ENCODE assay signal across 20 mouse cellular contexts in genomic region chr6:112479861-112480260, GRCm38 (mm10). TPM values are rescaled to one million over a fixed set of nuclear protein-coding genes. Genes with fewer than 3 reads are reported as not detected.
A peak's percentile ranks its signal among the peaks of the same experiment; 100 is the strongest.
DNase-seq lines count a peak whose midpoint lies in the region; ATAC-seq and TF ChIP-seq lines count a peak whose summit lies in the region.
"Had no signal": no experiment of that assay in that cellular context is flagged by ENCODE, and none has a peak within 500 bp of the region (broad histone marks: within the 10 kb centered on the region; RNA-seq: fewer than 3 reads in every experiment).

No protein-coding gene starts in this region.

- H3K27ac ChIP-seq in liver, embryonic 11.5 days (ENCODE audit: low read depth, low read length) = no peak overlapping the region
- H3K27ac ChIP-seq in liver, embryonic 12.5 days = no peak overlapping the region
- H3K27ac ChIP-seq in thymus, adult 2 months (ENCODE audit: control insufficient read depth, insufficient read depth, low read length) = no peak overlapping the region
- H3K27ac ChIP-seq in limb, embryonic 10.5 days = no peak overlapping the region
- H3K27ac ChIP-seq: embryonic facial prominence, embryonic 15.5 days; forebrain, embryonic 10.5 days; hindbrain, embryonic 13.5 days; layer of hippocampus, adult 2 months; left cerebral cortex, adult 2 months had no signal

- DNase-seq in liver, embryonic 11.5 days (ENCODE audit: low spot score) = no peak
- DNase-seq in thymus, postnatal 4 days = peak; percentile 42
- DNase-seq in thymus, adult 2 months = no peak
- no peak for DNase-seq in limb, embryonic 10.5 days (ENCODE audit: low spot score)
- DNase-seq in urinary bladder, postnatal 25 days (ENCODE audit: low spot score) = no peak
- DNase-seq in adrenal gland, postnatal 14 days = no peak
- DNase-seq: adrenal gland, adult 2 months; cerebellum, adult 2 months; gastrocnemius, postnatal 25 days; kidney, postnatal 10 days; liver; lung, adult 2 months had no signal

- H3K4me3 ChIP-seq in liver, embryonic 11.5 days (ENCODE audit: low read depth, low read length) = no peak overlapping the region
- H3K4me3 ChIP-seq in liver, embryonic 12.5 days = no peak overlapping the region
- H3K4me3 ChIP-seq in thymus, adult 2 months (ENCODE audit: control insufficient read depth, insufficient read depth, low read length) = no peak overlapping the region
- peak overlapping the region; percentile 25; the same call in 1 of the 2 replicates for H3K4me3 ChIP-seq in limb, embryonic 10.5 days
- H3K4me3 ChIP-seq: embryonic facial prominence, embryonic 15.5 days; forebrain, embryonic 10.5 days; hindbrain, embryonic 13.5 days; layer of hippocampus, adult 2 months; left cerebral cortex, adult 2 months had no signal

- peaks cover 3% of the 10 kb centered on the region; the same call in 1 of the 2 replicates for H3K27me3 ChIP-seq in liver, embryonic 11.5 days (replicated peaks; ENCODE audit: control insufficient read depth, insufficient read depth, low read length)
- peaks cover 13% of the 10 kb centered on the region; the same call in 1 of the 2 replicates for H3K27me3 ChIP-seq in liver, embryonic 12.5 days (replicated peaks)
- no peaks in the 10 kb centered on the region for H3K27me3 ChIP-seq in thymus, adult 2 months (ENCODE audit: control insufficient read depth, insufficient read depth, low read length)
- peaks cover 17% of the 10 kb centered on the region for H3K27me3 ChIP-seq in limb, embryonic 10.5 days (ENCODE audit: low read depth, poor library complexity, severe bottlenecking)
- H3K27me3 ChIP-seq: embryonic facial prominence, embryonic 15.5 days had no signal

- WGBS in liver, embryonic 11.5 days = 45% methylated on average over 13 of the region's 13 CpGs
- 42% methylated on average over 13 of the region's 13 CpGs for WGBS in liver, embryonic 12.5 days (ENCODE audit: insufficient replicate concordance)
- WGBS in thymus, adult 2 months = 56% methylated on average over 13 of the region's 13 CpGs
- WGBS in limb, embryonic 10.5 days = 46% methylated on average over 13 of the region's 13 CpGs

- peak; percentile 53; the same call in 1 of the 2 replicates for ATAC-seq in liver, embryonic 11.5 days (replicated peaks; ENCODE audit: low FRiP score)
- no peak for ATAC-seq in liver, embryonic 12.5 days

- no peak for TF ChIP-seq POLR2A in thymus, adult 2 months (IDR thresholded peaks at IDR 0.05; ENCODE audit: control insufficient read depth, extremely low read depth, insufficient read depth, low read length, poor library complexity)

- TF ChIP-seq CTCF in thymus, adult 2 months (IDR thresholded peaks at IDR 0.05; ENCODE audit: borderline replicate concordance, control insufficient read depth, extremely low read depth, insufficient read depth, low read length, poor library complexity) = no peak

- no peak overlapping the region for H3K4me2 ChIP-seq in liver, embryonic 11.5 days
- H3K4me2 ChIP-seq in liver, embryonic 12.5 days = no peak overlapping the region
- H3K4me2 ChIP-seq: embryonic facial prominence, embryonic 15.5 days; hindbrain, embryonic 13.5 days had no signal

- no peak overlapping the region for H3K9ac ChIP-seq in liver, embryonic 11.5 days (ENCODE audit: low read depth, low read length)
- H3K9ac ChIP-seq in liver, embryonic 12.5 days = no peak overlapping the region
- H3K9ac ChIP-seq: embryonic facial prominence, embryonic 15.5 days; hindbrain, embryonic 13.5 days had no signal

- H3K9me3 ChIP-seq in liver, embryonic 11.5 days (ENCODE audit: control insufficient read depth, low read length) = no peaks in the 10 kb centered on the region
- H3K9me3 ChIP-seq in liver, embryonic 12.5 days (replicated peaks) = no peaks in the 10 kb centered on the region
- no peaks in the 10 kb centered on the region for H3K9me3 ChIP-seq in limb, embryonic 10.5 days (replicated peaks)
- H3K9me3 ChIP-seq: embryonic facial prominence, embryonic 15.5 days; forebrain, embryonic 10.5 days; hindbrain, embryonic 13.5 days had no signal

- H3K36me3 ChIP-seq in liver, embryonic 11.5 days (ENCODE audit: control insufficient read depth, insufficient read depth, low read length) = no peaks in the 10 kb centered on the region
- H3K36me3 ChIP-seq in liver, embryonic 12.5 days = no peaks in the 10 kb centered on the region
- no peaks in the 10 kb centered on the region for H3K36me3 ChIP-seq in thymus, adult 2 months (ENCODE audit: control insufficient read depth, insufficient read depth, low read length)
- H3K36me3 ChIP-seq in limb, embryonic 10.5 days = no peaks in the 10 kb centered on the region
- H3K36me3 ChIP-seq: embryonic facial prominence, embryonic 15.5 days; forebrain, embryonic 10.5 days; hindbrain, embryonic 13.5 days had no signal

- no peaks in the 10 kb centered on the region for H3K4me1 ChIP-seq in liver, embryonic 11.5 days (replicated peaks; ENCODE audit: control insufficient read depth, insufficient read depth, low read length)
- H3K4me1 ChIP-seq in liver, embryonic 12.5 days = no peaks in the 10 kb centered on the region
- H3K4me1 ChIP-seq in thymus, adult 2 months (replicated peaks; ENCODE audit: control insufficient read depth, insufficient read depth, low read length) = no peaks in the 10 kb centered on the region
- peaks cover 4% of the 10 kb centered on the region; the same call in 1 of the 2 replicates for H3K4me1 ChIP-seq in limb, embryonic 10.5 days
- H3K4me1 ChIP-seq: embryonic facial prominence, embryonic 15.5 days; hindbrain, embryonic 13.5 days had no signal

RNA-seq across cellular contexts. Expression of gene Oxtr, which starts 9.9 kb away (rescaled TPM):
- 0.04 TPM in 1 of 2 replicates, not detected in the other for polyA plus RNA-seq in liver, embryonic 11.5 days (2014; fragmentation: Nextera tagmentation; extraction: Ambion mirVana)
- not detected in 2 replicates for polyA plus RNA-seq in liver, embryonic 12.5 days (2016; fragmentation: Nextera tagmentation; extraction: Ambion mirVana)
- polyA plus RNA-seq in thymus, adult 2 months (2012; rRNA removed) = 0.50 and 0.56 TPM in 2 replicates
- 0.09 and 0.13 TPM in 2 replicates for polyA plus RNA-seq in limb, embryonic 10.5 days (2016; fragmentation: Nextera tagmentation; extraction: Ambion mirVana)
- total RNA-seq in adrenal gland, postnatal 14 days (2021) = 63.3 and 80.2 TPM in 2 replicates
- total RNA-seq: MEL; neutrophil, adult 5-6 weeks had no signal

RNA-seq across cellular contexts. Expression of gene Cav3, which starts 20.6 kb away (rescaled TPM):
- 0.52 TPM in 1 of 2 replicates, not detected in the other for polyA plus RNA-seq in liver, embryonic 11.5 days (2014; fragmentation: Nextera tagmentation; extraction: Ambion mirVana)
- polyA plus RNA-seq in liver, embryonic 12.5 days (2016; fragmentation: Nextera tagmentation; extraction: Ambion mirVana) = 0.17 TPM in 1 of 2 replicates, not detected in the other
- 0.33 and 7.8 TPM in 2 replicates for polyA plus RNA-seq in thymus, adult 2 months (2012; rRNA removed)
- polyA plus RNA-seq in limb, embryonic 10.5 days (2016; fragmentation: Nextera tagmentation; extraction: Ambion mirVana) = 0.16 TPM in 1 of 2 replicates, not detected in the other
- total RNA-seq in adrenal gland, postnatal 14 days (2021) = not detected in 2 replicates
- total RNA-seq: adrenal gland, adult 2 months; MEL; neutrophil, adult 5-6 weeks had no signal
- polyA plus RNA-seq: forebrain, embryonic 10.5 days had no signal
